Comparison of ENCODE assay signal across 18 mouse cellular contexts in the genomic region with DNA sequence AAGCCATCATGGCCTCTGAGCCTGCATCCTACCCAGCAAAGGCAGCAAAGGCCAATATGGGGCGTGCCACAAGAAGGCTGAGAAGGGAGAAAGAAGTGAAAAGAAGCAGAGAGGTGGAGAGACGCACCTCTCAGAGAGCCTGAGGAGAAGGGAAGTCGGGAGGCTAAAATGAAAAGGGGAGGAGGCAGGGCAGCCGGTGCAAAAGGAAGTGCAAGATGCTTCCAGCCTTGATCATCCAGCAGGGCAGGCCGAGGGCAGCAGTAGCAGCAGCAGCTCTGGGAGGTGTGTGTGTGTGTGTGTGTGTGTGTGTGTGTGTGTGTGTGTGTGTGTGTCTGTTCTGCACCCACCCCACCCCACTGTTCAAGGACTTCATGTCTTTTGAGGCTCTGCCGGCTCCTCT.
"Had no signal": no experiment of that assay in that cellular context is flagged by ENCODE, and none has a peak within 500 bp of the region (broad histone marks: within the 10 kb centered on the region; RNA-seq: fewer than 3 reads in every experiment).

No protein-coding gene starts in this region.

- DNase-seq: liver, embryonic 13.5 days; liver, postnatal 0 days; lung, adult 2 months; lung, postnatal 14 days; lung, postnatal 36 days; right cerebral cortex, postnatal 14 days; spleen, adult 18-20 months; thymus, adult 18-20 months; thymus, postnatal 25 days had no signal

- H3K27ac ChIP-seq: liver, embryonic 13.5 days; liver, embryonic 15.5 days; lung, embryonic 15.5 days; macrophage; midbrain, embryonic 10.5 days; midbrain, embryonic 13.5 days; neural tube, embryonic 12.5 days had no signal

- H3K27me3 ChIP-seq: liver, embryonic 13.5 days; liver, embryonic 15.5 days; lung, embryonic 15.5 days; midbrain, embryonic 13.5 days; neural tube, embryonic 12.5 days had no signal

- H3K4me2 ChIP-seq: liver, embryonic 11.5 days; liver, embryonic 13.5 days; liver, embryonic 15.5 days; lung, embryonic 15.5 days; midbrain, embryonic 13.5 days; neural tube, embryonic 12.5 days had no signal

- H3K4me1 ChIP-seq: liver, embryonic 13.5 days; liver, embryonic 15.5 days; lung, embryonic 15.5 days; midbrain, embryonic 10.5 days; midbrain, embryonic 13.5 days; neural tube, embryonic 12.5 days had no signal

- H3K36me3 ChIP-seq: liver, embryonic 13.5 days; liver, embryonic 15.5 days; lung, embryonic 15.5 days; midbrain, embryonic 10.5 days; neural tube, embryonic 12.5 days had no signal

- H3K4me3 ChIP-seq: liver, embryonic 13.5 days; liver, embryonic 15.5 days; lung, embryonic 15.5 days; midbrain, embryonic 10.5 days; midbrain, embryonic 13.5 days; neural tube, embryonic 12.5 days had no signal

- ATAC-seq: liver, postnatal 0 days; lung, postnatal 0 days; midbrain, embryonic 13.5 days; midbrain, embryonic 16.5 days had no signal

- H3K9me3 ChIP-seq: liver, embryonic 13.5 days; liver, embryonic 15.5 days; lung, embryonic 15.5 days had no signal

- H3K9ac ChIP-seq: liver, embryonic 13.5 days; liver, embryonic 15.5 days; liver, postnatal 0 days; lung, embryonic 15.5 days; midbrain, embryonic 13.5 days; neural tube, embryonic 12.5 days had no signal
